Mouse (Mus musculus): ENCODE measurements around the gene Reg2.
"Not testable (repeated sequence)": the region's sequence is repeated elsewhere in the genome, so short reads cannot be mapped to it uniquely, and the experiment has no call there.

Reg2 gene

DNA sequence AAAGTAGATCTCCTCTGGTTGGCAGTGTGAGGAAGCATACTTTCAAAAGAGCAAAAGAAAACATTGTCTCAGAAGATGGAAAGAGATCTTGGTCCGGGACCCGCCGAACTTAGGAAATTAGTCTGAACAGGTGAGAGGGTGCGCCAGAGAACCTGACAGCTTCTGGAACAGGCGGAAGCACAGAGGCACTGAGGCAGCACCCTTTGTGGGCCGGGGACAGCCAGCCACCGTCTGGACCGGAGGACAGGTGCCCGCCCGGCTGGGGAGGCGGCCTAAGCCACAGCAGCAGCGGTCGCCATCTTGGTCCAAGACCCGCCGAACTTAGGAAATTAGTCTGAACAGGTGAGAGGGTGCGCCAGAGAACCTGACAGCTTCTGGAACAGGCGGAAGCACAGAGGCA lies at the start of gene Reg2:
Gene Reg2, plus strand, starts transcription at position 301 of the 400 bp plus-strand sequence.
- DNase-seq (ENCODE audit: low spot score in 2 of 2), result not testable (repeated sequence)

DNA sequence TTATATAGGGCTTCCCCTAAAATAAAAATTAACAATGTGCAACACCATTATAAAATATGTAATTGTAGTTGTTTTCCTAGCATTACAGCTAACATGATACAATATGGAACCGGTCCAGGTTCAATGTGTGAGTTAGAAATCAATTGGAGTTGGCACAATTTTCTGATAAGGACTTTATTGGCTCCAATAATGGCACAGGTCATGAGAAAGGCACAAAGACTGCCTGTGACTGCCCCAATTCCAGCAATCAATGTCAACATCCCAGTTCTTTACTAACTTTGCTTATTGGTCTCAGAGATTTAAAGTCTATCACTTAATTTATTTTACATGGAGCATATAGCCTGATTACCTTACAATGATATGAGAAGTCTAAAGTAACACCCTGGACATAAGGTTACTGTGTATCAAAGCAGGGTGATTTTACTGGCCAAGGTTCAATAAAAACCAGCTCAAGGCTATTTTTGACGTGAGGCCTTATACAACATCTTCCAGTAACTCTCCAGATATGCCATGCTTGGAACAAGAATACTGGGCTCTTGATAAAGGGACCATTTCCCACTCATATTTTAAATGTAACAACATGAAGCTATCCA lies 33.4 kb upstream of the Reg2 start:
- DNase-seq (ENCODE audit: low spot score in 2 of 2), result no peak

DNA sequence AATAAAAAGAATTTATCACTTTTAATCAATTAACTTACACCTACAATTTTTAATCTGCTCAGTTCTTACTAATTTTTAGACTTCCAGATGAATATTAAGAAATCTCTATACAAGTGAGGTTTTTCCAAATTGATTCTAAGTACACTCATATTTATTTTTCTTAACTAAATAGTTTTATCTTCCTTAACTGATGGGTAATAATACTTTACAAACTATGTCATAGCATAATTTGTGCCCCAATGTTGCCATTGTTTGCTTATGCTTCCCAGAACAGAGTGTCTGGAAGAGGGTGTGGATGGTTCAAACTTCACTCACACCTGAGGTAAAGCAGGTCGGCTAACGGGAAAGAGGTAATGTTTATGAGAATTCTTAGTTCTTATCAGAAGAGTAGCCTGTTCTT lies 25.1 kb upstream of the Reg2 start, which contains the start of gene Reg3b:
Gene Reg3b, plus strand, starts transcription at position 301 of the 400 bp plus-strand sequence.
- DNase-seq (ENCODE audit: low spot score in 2 of 2), result no peak

DNA sequence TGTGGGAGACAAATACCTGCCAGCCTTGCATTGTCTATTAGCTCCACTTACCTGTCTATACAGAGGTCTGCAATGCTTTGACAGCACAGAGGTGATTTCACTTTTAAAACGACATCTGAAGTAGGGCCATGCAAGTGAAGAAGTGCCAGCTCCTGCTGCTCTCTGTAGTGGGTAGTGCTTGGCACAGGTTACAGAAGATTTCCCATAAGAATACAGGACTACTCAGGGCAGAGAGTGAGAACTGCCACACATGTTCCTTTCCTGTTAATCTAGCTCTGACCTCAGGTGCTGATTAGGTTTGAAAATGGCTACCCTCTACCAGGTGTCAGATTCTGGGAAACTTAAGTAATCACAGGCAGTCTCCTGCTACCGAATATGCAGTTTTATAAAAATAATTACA lies 16.7 kb upstream of the Reg2 start, which contains the start of gene Reg3d:
Gene Reg3d, minus strand, starts transcription at position 101 of the 400 bp plus-strand sequence.
- no peak for DNase-seq (ENCODE audit: low spot score in 2 of 2)

GRCm38 (mm10) chr6:78380409-78380808 lies 15.0 kb upstream of the Reg2 start, which contains the start of gene Reg3a:
Reg3a (plus strand) TSS chr6:78380709.
- DNase-seq (ENCODE audit: low spot score in 2 of 2), result no peak

DNA sequence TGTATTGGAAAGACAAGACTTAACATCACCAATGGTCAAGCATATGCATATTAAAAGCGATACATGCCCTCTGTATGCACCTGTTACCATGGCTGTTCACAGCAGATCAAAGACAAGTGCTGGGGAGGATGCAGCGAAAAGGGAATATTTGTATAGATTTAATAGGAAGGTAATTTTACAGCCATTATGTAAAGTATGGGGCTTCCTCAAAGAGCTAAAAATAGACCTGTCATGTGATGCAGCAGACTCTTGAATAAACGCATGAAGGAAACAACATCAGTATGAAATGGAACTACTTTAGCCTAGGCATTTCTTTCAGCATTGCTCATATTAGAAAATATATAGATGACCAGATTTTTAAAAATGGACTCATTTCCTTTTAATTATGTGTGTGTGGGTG lies 9.8 kb upstream of the Reg2 start:
- DNase-seq (ENCODE audit: low spot score in 2 of 2), result no peak

DNA sequence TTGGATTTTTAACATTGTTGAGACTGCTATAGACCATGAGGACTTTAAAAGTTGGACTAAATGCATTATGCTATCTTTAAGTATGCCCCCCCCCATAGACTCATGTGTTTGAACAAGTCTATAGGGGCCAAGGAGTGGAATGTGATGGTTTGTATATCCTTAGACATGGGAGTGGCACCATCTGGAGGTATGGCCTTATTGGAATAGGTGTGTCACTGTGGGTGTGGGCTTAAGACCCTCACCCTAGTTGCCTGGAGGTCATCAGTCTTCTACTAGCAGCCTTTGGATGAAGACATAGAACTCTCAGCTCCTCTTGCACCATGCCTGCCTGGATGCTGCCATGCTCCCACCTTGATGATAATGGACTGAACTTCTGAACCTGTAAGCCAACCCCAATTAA lies 27.0 kb downstream of the Reg2 start, which contains the start of gene Reg1:
Gene Reg1, plus strand, starts transcription at position 301 of the 400 bp plus-strand sequence.
- not testable (repeated sequence) for DNase-seq (ENCODE audit: low spot score in 2 of 2)

DNA sequence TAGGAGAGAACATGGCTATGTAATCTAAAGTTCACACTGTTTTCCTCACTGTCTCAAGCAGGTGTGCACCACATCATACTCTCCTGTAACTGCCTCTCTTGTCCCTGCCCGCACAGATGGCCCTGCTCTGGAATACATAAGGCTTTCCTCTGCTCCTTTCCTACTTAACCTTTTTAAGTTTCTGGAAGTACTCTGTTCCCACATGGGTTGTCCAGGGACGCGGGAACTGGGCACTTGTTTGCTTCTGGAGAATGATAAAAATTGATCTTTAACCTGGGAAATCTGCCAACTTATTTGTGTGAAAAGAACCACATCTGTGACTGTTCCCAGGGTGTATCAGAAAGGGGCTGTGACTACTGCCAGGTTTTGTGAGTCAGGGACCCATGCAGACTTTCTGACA lies 30.1 kb downstream of the Reg2 start:
- no peak for DNase-seq (ENCODE audit: low spot score in 2 of 2)

DNA sequence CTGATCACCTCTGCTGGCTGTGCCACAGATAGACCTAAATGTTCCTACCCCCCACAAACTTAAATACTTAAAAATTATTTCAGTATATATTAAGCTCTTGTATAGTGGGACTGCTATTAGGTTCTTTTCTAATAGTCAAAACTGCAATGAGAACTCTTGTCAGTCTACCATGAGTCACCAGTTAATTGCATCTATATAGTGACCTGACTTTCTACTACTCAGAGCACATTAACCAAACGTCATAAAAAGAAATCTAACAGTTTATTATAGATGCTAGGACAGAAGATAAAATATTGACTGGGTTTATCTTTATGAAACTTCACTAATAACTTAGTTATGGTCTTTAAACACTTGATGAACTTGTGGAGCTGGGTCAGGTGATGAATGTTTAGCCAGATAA lies 51.8 kb downstream of the Reg2 start:
- DNase-seq (ENCODE audit: low spot score in 2 of 2), result no peak

- no peak for DNase-seq (ENCODE audit: low spot score in 2 of 2)
Measured at GRCm38 (mm10) chr6:78448409-78448808, 53.0 kb downstream of the Reg2 start.

- no peak for DNase-seq (ENCODE audit: low spot score in 2 of 2)
Measured at GRCm38 (mm10) chr6:78452804-78453203, 57.4 kb downstream of the Reg2 start.
